ENCODE assay signal across 25 mouse cellular contexts in genomic region chr4:53773911-53774310, GRCm38 (mm10). TPM values are rescaled to one million over a fixed set of nuclear protein-coding genes. Genes with fewer than 3 reads are reported as not detected.
"Had no signal": no experiment of that assay in that cellular context is flagged by ENCODE, and none has a peak within 500 bp of the region (broad histone marks: within the 10 kb centered on the region; RNA-seq: fewer than 3 reads in every experiment).

No protein-coding gene starts in this region.

- H3K9me3 ChIP-seq: heart, embryonic 10.5 days; heart, embryonic 12.5 days; hindbrain, embryonic 10.5 days; hindbrain, embryonic 12.5 days; intestine, embryonic 15.5 days; limb, embryonic 10.5 days; limb, embryonic 12.5 days had no signal

- H3K4me3 ChIP-seq: heart, embryonic 10.5 days; heart, embryonic 12.5 days; hindbrain, embryonic 10.5 days; hindbrain, embryonic 12.5 days; intestine, embryonic 15.5 days; layer of hippocampus, adult 2 months; left cerebral cortex, adult 2 months; limb, embryonic 10.5 days; limb, embryonic 12.5 days had no signal

- ATAC-seq: hindbrain, embryonic 16.5 days; inflammation-experienced regulatory T-cells, adult 6 months; intestine, embryonic 15.5 days; intestine, postnatal 0 days had no signal

- H3K27ac ChIP-seq: heart, embryonic 10.5 days; hindbrain, embryonic 10.5 days; hindbrain, embryonic 12.5 days; hindbrain, embryonic 14.5 days; intestine, embryonic 15.5 days; layer of hippocampus, adult 2 months; left cerebral cortex, adult 2 months; limb, embryonic 10.5 days; limb, embryonic 12.5 days had no signal

- H3K4me1 ChIP-seq: intestine, embryonic 15.5 days had no signal

- DNase-seq: gastrocnemius, postnatal 14 days; heart, postnatal 4 days; kidney, adult 18-20 months; kidney, adult 8-10 months; kidney, postnatal 10 days; kidney, postnatal 25 days; kidney, postnatal 4 days; liver had no signal

- H3K36me3 ChIP-seq: heart, embryonic 10.5 days; heart, embryonic 12.5 days; hindbrain, embryonic 10.5 days; hindbrain, embryonic 12.5 days; intestine, embryonic 15.5 days; limb, embryonic 10.5 days; limb, embryonic 12.5 days had no signal

- H3K9ac ChIP-seq: heart, embryonic 12.5 days; hindbrain, embryonic 12.5 days; hindbrain, embryonic 14.5 days; intestine, embryonic 15.5 days; limb, embryonic 12.5 days had no signal

- H3K4me2 ChIP-seq: heart, embryonic 12.5 days; hindbrain, embryonic 12.5 days; hindbrain, embryonic 14.5 days; intestine, embryonic 15.5 days; limb, embryonic 12.5 days; liver, embryonic 11.5 days had no signal

RNA-seq across cellular contexts. Expression of gene Tal2, which starts 5.6 kb away (rescaled TPM):
- total RNA-seq: granulocyte monocyte progenitor cell, adult 5-6 weeks had no signal
- polyA plus RNA-seq: heart, embryonic 16.5 days; inflammation-experienced regulatory T-cells, adult 6 months; kidney, embryonic 14.5 days; liver, embryonic 11.5 days had no signal
